Mouse (Mus musculus) embryonic fibroblast, embryonic 13.5 days (primary cell): ENCODE data around the gene Snupn.

ENCODE experiments used
- CTCF ChIP-seq: IDR thresholded peaks from 2 replicates; pipeline ENCODE4 v1.5.1; 2011; ENCODE audit warnings: mild to moderate bottlenecking, control low read depth, low read length, moderate library complexity, borderline replicate concordance; ENCODE audit not compliant: insufficient read depth
- POLR2A ChIP-seq: IDR thresholded peaks from 2 replicates; pipeline ENCODE4 v1.6.1; 2011; ENCODE audit warnings: low read depth, mild to moderate bottlenecking, control low read depth, low read length, moderate library complexity

GRCm38 (mm10) chr9:57013756-57014155 is 63.1 kb downstream of the Snupn start:
- TF ChIP-seq CTCF (no peak), POLR2A (no peak)
